Mouse (Mus musculus) liver, adult 2 months (tissue): ENCODE measurements at regions not wholly inside any gene's neighbourhood (a gene's known extent, or its start where the extent isn't known, plus 50 kb on each side); places are given as distances from the start of the nearest gene placed in this dataset.

Experiments used
- CTCF ChIP-seq: fragments of 200-500 bp; IDR thresholded peaks from 2 replicates; pipeline ENCODE4 v1.5.1; 2011; ENCODE audit warnings: low read depth, low read length, control low read depth
- POLR2A ChIP-seq: fragments of 200-500 bp; IDR thresholded peaks from 2 replicates; pipeline ENCODE4 v1.6.1; 2011; ENCODE audit warnings: low read length, control low read depth; ENCODE audit not compliant: insufficient read depth; ENCODE audit errors: extremely low read depth

DNA sequence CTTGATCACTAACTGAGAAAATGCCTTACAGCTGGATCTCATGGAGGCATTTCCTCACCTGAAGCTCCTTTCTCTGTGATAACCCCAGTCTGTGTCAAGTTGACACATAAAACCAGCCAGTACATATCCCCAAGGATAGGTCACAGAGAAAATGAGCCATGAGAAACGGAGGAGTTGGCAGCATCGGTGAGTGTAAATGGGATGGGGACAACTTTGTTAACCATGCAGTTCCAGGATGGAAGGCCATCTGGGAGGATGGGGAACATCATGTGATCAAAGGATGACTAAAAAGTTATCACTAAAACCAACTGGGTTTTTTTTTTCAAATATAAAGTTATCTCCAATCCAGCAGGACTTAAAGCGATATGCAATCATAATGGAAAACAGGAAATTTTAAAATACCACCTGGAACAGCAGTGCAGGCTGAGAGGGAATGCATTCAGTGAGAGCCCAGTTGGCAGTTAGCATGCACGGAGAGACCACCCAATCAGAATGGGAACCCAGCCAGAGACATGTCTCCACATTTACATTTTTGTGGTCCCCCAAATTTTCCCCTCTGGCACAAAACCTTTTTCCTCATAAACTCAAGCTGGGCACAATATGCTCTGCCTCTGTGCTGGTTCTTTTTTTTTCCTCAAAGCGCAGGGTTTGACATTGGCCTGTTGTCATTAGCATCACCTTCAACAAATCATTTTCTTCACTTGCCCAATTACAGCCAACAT is 475.7 kb downstream of the Rapgef2 start:
- no peak for TF ChIP-seq CTCF
- no peak for TF ChIP-seq POLR2A
